Mouse (Mus musculus) kidney, adult 18-20 months (tissue): ENCODE results near the gene Tmcc2.
A peak's percentile ranks its signal among the peaks of the same experiment; 100 is the strongest.

Experiments used
- DNase-seq: peaks from one replicate; pipeline ENCODE4 v3.0.0; 2021

Tmcc2 gene

DNA sequence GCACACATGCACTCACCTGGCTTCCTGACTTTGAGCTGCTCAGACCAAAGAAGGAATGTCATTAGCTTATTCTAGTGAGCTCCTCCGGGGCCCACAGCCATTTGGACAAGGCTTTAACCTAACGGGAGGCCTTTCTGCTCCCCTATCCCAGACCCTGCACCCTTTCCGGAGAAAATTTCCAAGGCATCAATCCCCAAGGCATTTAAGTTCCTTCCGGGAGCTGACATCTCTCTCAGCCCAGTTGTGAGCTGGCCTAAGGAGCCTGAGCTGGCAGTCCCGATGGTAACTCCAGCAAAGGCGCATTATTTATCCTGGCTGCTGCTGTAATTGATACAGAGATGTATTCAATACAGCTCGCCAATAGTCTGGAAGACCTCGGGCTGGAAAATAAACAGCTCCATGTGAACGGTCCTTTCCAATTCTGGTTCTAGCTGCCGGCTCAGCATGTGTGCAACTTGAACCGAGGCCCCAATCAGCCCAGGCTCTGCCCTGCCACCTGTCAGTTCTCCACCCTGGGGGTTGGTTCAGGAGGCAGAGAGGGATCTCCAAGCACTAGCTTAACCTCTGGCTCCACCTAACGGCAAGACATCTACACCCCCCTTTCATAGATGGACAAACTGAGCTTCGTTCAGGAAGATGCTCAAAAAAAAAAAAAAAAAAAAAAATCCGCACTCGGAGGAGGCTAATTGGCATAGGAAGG is 1.0 kb downstream of the Tmcc2 start:
- DNase-seq = peak; percentile 64

DNA sequence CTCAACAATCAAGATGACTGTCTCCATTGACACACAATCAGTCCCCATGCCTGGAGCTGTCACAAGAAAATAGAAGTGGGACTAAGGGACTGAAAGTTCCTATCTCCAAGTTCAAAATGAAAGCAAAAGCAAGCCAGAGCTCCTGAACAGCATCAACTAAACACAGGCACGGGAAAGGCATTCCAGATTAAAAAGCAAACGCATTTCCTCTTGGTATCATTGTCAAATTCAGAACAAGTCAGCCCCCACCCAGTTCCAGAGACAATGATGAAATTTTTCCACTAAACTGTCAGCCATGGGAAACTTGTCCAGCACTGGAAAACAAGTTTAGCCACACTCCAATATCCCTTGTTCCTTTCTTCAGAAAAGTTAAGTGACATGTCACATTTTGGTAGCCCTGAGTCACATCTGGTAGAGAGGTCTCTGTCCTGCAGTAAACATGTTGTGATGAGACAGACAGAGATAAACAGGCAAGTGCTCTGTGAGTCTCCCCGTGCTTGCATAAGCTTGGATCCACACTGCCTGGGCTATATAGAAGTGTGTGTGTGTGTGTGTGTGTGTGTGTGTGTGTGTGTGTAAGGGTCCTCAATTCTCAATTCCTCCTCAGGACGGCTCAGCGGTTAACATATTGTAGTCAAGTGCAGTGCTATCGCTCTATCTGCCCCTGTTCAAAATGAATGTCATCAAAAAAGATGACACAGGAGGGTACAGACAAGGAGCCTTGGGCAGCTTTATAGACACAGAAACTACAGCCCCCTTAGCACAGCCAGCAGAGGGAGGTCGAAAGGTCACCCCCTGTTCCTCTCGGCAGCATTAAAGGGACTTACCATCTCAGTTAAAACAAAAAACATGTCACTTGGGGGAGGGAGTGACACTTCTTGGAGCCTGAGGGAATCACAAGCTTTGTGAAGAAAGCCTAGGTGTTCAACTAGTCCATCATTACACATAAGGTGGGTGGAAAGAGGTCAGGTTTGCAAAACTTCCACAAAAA is 2.0 kb downstream of the Tmcc2 start:
- DNase-seq = peak; percentile 11

DNA sequence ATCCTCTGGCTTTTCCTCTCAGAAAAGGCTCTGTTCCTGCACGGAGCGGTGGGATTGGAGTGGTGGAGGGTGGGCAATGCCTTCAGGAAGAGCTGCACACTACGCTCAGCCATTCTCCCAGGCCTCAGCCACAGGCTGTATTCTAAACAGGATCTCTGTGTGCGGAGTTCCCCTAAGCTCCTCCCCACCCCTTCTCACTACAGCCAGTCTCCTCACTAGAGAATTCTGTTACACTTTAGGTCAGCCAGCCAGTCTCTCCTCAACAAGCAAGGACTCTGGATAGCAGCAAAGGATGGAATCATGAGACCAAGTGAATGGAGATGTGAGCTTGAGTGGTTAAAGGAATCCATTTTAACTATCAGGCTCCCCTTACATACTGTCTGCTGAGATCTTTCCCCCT is 3.1 kb downstream of the Tmcc2 start:
- peak; percentile 13 for DNase-seq

DNA sequence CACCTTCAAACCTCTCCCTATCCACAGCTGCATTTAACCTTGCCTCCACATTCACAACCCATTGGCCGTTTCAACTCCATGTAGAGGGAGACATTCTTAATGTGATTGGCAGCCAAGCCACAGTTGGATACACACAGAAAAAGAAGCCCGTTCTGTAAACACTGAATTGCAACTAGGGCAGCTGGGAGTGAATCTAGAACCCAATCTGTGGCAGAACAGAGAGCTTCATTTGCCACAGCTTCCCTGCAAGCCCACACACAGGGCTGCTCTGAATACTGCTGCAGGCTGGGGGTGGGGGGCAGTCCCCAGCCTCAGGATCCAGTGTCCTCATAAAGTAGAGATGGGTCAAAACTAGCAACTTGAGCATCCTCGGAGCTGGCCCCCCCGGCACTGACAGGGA is 4.8 kb downstream of the Tmcc2 start:
- DNase-seq = no peak

DNA sequence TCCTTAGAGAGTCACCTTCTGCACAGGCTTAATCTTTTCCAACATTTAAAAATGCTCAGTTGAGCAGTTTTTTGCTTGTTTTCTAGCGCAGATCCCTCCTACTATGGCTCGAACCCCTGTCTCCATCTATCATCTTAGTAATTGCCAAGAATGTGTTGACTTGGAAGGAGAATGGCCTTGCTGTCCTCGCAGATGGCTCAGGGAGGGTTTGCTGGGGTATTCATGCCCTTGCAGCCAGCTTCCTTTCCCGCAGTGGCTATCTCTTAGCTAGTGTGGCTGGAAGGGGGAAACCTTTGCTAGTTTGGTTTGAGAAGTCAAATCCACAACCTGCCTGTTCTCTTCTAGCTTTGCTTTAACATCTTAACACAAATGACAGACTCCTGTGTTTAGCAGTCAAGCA is 5.4 kb downstream of the Tmcc2 start:
- DNase-seq = no peak

DNA sequence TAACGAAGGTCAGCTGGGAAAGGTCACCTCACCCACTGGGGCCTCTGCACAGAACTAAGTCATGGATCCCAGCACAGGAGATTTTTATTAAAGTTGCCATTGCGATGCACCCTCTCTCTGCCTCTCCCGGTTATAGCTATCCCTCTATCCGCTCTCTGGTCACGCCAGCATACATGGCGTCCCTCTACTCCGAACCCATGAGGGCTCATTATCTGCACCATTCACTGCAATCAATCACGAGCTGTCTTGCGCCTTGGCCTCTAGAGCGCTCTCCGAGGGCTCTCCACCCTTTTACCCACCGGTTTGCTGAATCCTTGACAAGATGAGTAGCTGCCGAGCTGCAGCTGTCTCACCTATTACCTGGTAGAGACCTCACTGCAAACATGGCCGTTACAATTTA is 5.8 kb downstream of the Tmcc2 start:
- no peak for DNase-seq

DNA sequence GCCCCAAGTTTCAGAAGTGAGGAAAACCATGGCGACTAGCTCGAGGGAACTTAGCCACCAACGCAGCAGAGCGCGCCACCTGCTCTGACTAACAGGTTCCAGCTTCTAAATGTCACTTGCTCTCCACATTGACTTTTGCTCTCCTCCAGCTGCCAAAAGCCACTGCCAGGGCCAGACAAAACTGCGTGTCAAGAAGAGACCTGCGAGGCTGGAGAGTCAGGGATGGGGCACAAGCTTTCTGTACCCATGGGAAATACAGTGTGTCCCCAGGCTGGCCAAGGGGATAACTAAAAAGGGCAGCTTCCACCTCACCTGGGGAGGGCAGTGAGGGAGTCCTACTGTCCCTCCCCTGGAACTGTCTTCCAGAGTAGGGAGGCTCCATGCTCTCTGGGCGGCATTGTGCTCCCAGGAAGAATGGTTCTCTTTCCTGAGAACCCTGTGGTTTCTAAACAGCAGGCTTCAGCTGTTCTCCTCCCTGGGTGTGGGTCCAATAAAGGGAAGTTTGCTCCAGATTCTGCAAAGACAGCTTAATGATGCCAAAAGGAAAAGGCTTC is 7.0 kb downstream of the Tmcc2 start:
- no peak for DNase-seq

DNA sequence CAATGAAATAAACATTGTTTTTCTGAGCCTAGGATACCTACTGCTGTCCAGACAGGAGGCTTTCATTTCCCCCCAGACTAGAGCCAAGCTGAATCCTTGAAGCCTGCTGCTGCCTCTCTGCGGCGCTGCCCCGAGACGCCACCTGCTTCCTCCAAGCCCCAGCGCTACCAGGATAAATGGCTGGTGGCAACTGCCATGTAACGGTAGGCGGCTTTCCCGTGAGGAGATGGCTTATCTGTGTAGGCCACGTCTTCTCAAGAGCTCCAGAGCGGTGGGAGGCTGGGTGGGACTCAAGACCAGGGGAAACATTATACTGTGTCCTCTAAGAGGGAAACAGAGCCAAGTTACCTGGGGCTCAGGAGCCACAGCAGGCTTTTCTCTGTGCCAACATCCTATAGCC is 9.2 kb downstream of the Tmcc2 start:
- no peak for DNase-seq

DNA sequence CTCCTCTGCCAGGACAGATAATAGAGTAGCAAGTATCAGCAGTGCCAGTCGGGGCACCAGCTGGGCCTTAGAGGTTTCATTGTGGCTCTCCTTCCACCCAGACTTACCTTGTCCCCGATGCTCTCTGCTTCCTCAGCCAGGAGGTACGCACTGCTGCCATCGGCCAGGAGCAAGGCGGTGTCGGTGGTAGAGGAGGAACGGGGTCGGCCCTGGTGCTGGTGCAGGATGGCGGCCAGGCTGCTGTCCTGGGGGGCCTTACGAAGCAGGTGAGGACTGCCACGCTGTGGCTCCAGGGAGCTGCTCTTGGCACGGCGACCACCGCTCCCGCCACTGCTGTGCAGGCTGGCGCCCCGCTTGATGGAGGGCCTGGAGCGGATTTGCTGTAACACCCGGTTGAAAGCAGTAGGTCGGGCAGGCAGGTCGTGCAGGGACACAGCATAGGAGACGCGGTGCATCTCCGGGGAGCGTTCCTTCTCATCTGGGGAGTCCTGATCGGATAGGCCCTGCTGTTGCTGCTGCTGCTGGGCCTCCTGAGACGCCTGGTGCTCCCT is 10.5 kb downstream of the Tmcc2 start:
- DNase-seq = no peak

DNA sequence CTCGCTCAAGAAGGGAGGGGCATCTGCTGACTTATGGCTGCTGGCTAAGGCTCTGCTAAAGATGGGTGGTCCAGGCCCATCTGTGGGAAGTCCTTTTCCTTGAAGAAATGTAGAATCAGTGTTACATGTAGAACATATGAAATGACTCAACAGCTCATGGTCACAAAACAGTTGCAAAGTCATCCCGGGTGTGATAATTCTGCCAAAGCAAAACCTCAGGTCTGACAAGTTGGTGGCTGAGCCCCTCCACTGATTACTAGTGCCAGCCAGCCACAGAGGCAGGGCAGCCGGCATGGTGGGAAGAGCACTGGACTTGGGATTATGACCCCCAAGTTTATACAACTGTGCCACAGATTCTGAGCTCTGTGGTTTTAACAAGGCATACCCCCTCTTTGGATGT is 13.3 kb downstream of the Tmcc2 start:
- no peak for DNase-seq

DNA sequence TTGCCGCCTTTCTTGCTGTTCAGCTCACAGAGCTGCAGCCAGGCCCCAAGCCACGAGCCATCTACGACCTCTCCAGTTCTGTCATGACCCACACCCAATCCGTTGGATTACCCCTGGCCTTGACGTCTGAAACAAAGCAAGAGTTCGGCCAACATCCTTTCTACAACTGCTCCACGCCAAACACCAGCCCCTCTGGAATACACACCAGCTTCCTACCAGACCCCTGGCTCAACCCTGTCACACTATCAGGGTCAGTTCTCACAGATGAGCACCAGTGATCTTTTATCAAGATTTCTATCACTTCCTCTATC is 14.1 kb downstream of the Tmcc2 start:
- DNase-seq = no peak

DNA sequence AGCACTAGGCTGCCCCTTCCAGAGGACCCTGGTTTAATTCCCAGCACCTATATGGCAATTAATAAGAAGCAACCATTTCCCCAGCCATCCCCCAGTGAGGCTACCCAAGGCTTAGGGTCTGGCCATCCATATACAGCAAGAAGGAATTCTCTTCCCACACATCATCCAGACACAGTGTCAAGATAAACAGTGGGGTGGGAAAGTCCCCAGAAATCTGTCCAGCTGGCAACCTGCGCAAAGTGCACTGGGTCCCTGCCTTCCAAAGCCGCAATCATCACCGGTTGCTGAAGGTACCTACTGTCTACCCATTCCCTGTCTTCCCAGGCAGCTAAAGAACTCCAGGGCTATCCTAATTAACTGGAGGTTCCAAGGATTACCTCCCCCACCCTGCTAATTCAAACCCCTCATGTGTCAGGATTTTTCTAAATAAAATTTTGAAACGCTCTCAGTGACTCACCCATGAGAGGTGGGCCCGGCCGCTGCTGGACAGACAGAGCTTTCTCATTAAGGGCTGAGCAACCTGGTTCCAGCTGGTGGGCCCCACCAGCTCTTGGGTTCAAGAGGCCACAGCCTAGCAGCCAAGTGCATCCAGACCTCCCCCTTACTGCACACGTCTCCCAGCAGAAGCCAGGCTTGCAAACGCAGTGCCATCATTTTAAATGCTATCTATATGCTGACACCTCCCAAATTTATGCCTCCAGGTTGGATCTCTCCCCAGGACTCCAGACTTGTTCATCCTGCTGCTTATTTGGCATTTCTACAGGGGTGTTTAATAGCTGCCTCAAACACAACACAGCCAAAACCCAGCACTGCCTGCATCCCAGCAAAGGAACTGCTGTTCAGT is 14.6 kb downstream of the Tmcc2 start:
- DNase-seq = no peak

DNA sequence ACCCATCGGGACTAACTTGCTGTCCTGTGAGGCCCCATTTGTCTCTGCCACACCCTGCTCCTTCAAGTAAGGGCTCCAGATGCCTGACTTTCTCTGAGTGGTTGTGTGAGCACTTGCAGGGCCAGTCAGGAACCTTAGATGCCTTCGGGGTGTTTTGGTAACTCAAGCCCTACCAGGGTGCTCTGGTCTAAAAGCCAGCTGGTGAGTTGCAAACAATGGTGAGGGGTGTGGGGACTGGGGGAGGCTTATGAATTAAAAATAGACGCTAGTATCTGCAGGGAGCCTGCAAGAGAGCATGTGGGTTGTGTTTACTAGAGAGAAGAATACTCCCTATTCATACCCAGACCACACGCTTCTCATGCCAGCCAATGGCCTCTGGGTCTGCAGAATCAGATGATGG is 15.8 kb downstream of the Tmcc2 start:
- no peak for DNase-seq

DNA sequence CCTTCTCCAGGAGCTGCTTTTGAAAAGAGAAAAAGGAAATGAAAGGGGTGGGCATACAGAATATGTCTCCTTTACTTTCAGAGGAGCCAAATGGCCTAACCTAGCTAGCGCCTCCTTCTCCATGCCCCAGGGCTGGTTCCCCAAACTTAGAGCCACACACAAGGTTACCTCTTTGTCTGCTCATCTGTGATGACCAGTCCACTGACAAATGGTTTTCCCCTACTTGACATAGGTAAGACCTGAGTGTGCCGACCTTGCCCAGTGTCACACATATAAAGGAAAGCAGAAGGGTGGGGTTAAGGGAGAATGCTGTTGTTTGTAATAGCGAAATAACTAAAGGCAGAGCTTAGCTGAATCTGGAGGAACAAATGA is 16.2 kb downstream of the Tmcc2 start:
- DNase-seq = no peak

DNA sequence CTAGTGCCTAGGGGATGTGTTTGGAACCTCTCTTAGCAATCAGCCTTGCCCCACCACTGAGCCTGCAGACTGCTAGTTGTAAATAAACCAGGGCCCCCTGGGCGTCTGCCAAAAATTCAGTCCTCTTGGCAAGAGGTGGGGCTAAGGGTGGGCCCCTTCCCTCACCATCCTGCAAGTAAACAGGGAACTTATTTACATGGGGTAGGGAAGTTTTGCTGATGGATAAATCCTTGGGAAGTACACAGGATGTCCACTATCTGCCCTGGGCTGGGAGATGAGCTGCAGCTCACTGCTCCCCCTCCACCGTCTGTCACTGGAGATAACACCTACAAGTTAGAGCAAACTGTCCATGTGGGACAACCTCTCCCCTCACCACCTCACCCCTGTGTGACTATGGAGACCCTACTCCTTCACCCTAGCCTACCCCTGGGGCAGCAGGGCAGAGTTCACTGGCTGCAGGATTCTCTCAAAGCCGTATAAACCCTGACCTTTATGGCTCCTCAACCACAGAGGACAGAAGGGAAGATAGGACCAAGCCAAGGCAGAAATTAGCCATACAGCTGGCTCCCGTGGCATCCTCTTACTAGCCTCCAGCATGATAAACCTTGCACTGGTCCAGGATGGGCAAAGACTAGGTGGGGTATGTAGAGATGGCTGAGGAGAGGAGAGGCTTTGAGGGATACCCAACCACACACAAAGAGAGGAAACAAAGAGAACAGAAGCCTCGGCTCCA is 16.8 kb downstream of the Tmcc2 start:
- peak; percentile 80 for DNase-seq

DNA sequence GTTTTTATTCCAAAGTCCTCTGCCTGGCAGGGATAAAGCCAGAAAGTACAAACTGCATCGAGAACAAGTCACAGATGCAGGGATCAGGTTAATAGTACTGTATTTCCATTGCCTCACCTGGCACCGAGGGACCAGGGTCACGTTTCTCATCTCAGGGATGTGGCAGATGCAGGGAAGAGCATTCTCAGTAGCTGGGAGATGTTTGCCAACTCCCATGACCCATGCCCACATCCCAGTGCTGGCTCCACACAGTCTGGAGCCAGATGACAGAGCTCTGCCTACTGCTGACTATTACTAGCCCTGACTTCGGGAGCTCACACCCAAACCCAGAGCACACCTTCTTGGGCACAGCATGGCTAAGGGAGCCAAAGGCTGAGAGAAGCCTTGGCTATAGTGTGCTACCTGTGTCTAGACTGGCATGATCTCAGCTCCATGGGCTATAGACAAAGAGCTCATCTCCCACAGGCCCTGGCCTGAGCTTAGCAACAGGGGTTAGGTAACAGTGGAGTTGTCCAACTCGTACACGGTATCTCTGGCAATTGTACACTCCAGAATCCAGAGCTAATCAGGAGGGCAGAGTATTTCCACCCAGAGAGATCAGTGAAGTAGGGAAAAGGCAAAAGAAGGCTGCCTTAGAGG is 18.1 kb downstream of the Tmcc2 start:
- peak; percentile 33 for DNase-seq

DNA sequence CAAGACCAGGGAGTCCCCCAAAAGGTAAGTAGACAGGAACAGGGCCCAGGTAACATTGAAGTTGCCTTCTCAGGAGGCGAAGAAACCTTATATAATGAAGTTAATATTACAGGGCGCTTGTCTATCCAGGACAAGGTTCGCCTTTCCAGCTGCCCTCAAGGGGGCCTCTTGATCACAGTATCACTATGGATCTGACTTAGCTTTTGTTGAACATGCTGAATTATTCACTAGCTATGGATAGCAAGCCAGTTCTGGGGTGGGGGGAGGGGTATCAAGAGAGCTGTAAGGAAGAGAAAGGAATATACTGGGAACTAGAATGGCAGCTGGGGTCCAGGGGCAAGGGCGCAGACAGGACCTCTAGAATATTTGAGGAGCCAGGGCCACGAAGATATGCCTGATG is 18.7 kb downstream of the Tmcc2 start:
- DNase-seq = peak; percentile 17

DNA sequence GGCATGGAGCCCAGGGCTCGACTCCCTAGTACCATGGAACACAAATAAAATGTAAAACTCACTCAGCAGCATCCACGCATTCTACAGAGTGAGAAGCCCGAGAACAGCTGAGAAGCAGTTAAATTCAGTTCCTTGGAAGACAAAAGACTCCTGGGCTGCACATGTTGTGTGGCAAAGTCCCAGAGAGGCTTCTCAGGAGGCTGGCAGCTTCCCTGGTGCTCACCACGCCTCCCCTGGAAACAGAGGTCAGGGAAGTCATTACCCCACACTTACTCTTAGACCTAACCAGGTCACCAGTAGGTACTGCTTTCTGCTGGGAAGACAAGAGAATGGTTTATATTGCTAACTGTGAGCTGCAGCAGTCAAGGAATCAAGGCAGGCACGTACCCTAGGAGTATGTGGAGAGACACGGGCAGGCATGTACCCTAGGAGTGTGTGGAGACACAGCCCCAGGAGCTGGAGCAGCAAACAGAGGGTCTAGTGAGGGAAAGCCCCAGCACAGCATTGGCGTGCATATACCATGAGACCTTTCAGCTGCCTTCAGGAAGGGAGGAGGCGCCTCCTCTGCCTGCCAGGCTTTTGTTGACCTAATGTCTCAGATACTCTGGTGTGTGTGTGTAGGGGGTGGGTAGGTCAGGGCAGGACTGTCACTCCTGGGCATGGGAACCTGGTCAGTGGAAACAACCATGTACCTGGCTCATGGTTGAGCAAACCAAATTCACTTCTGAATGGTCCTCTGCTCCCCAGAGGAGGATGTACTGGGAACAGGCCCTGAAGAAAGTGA is 19.6 kb downstream of the Tmcc2 start:
- DNase-seq = peak; percentile 46

DNA sequence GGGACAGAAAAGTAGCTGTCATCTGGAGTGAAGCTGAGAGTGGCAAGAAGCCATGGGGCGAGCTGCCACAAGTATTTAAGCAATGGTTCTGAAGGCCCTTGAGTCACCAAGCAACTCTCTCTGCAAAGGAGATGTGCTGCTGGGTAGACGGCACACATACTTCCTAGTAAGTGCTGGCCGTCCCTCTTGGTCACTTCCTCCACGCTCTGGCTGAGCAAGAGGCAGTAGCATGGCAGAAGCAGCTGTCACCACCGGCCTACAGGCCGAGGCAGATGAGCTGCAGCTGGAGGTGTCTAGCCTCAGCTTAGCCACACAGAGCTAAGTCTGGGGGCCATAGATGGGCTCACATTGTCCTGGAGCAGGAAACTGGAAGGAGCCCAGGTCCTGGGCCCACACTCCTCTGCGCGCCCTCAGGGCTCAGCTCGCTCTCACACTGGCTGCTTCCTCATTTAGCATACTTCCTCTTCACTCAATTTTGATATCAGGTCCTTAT is 20.4 kb downstream of the Tmcc2 start:
- no peak for DNase-seq

DNA sequence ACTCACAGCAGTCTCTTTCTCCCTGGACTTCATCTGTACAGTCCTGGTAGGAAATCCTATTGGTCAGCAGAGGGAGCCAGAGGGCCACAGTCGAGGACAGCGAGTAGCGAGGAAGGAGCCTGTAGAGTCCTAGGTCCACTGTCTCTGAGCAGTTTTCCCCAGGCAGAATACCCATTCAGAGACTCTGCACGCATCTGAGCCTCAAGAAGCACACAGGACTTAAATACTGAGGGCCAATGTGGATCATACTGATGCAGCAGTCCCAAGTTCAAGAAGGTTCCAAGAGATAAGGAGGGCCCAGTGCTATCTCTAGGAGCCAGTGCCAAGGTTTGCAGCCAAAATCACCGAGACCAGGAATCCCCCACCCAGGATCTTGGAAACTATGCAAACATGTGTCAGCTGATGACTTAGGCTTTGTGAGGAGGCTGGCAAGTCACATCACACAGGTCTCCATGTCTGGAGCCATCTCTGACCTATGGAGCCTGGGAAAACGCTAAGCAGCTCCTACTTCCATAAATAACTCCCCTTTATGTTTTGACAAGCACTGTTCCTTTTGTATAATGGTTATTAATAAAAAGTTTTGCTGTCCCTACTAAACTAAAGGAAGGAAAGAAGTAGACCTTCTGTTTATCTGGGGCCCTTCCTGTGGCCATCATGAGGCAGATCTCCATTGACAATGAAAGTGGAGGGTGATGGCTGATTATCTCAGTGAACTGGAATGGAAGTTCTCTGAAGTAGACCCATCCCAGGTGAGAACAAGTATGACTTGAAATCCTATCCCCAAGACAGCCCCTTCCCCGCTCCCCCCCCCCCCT is 23.2 kb downstream of the Tmcc2 start:
- DNase-seq = peak; percentile 88
